Mouse (Mus musculus) frontal cortex, postnatal 36 days (tissue): ENCODE measurements around the gene Pof1b.

Experiments used
- DNase-seq, 2 experiments: peaks; one replicate each; pipeline ENCODE4 v3.0.0; 2022; ENCODE audit warnings: low spot score in 2 of 2

Gene Pof1b

GRCm38 (mm10) chrX:112698508-112698907 is at the start of gene Pof1b:
Gene Pof1b, minus strand, starts transcription at chrX:112698651.
- no peak for DNase-seq

DNA sequence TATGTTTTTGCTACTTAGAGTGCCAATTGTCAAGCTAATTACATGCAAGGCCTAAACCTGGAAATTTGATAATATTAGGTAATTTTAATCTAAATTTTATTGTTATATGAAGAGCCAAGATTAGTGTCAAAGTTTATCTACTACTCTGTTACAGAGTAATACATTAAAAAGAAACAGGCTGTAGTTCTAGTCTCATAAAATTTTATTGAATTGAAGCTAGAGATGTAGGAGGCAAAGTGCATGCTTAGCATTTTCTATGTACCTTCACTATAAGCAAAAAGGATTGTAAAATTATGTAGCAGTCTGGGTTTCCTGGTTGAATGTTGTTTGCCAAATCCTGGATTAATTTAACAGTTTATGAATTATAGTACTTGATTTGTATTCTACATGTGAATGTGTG is 18.1 kb upstream of the Pof1b start:
- DNase-seq = no peak

- DNase-seq = no peak
Observed at GRCm38 (mm10) chrX:112694392-112694791, 4.1 kb downstream of the Pof1b start.

GRCm38 (mm10) chrX:112680605-112681004 is 17.8 kb downstream of the Pof1b start:
- no peak for DNase-seq

GRCm38 (mm10) chrX:112675525-112675924 is 22.9 kb downstream of the Pof1b start:
- DNase-seq = no peak

GRCm38 (mm10) chrX:112601306-112602120 is 96.9 kb downstream of the Pof1b start:
- peak; percentile 18 to 33 for DNase-seq

GRCm38 (mm10) chrX:112600511-112601305 is 97.7 kb downstream of the Pof1b start, which contains the start of gene Zfp711:
Gene Zfp711, plus strand, starts transcription at chrX:112600526.
- peak; percentile 62 to 66 for DNase-seq
